Mouse (Mus musculus) activated CD4-positive, CD25-positive, alpha-beta regulatory T cell, adult 4 months (primary cell): ENCODE results near the gene Tmem80. TPM values are rescaled to one million over a fixed set of nuclear protein-coding genes. Genes with fewer than 3 reads are reported as not detected.

Source experiments
- ATAC-seq: one replicate; pipeline ENCODE4 v1.8.0; 2017
- polyA plus RNA-seq, 2 experiments: library from polyadenylated mRNA; unstranded; fragments of 100-300 nt; shearing (Covaris generic); gene quantifications; one replicate each; pipeline ENCODE4 v1.2.1; 2017

Gene Tmem80
- polyA plus RNA-seq, 2 experiments from 2014 or later: 30.4 to 31.2 TPM

- ATAC-seq: peak; percentile 75
Observed at GRCm38 (mm10) chr7:141363106-141363751, 35.7 kb downstream of the Tmem80 start.

- no peak for ATAC-seq
Observed at GRCm38 (mm10) chr7:141363752-141364125, 36.2 kb downstream of the Tmem80 start.

GRCm38 (mm10) chr7:141364349-141365048, 37.0 kb downstream of the Tmem80 start:
- ATAC-seq: no peak

GRCm38 (mm10) chr7:141365049-141365445, 37.5 kb downstream of the Tmem80 start:
- no peak for ATAC-seq

- no peak for ATAC-seq
Observed at GRCm38 (mm10) chr7:141367358-141367757, 39.8 kb downstream of the Tmem80 start.

- peak; percentile 88 for ATAC-seq
Observed at GRCm38 (mm10) chr7:141369918-141370317, 42.4 kb downstream of the Tmem80 start.

GRCm38 (mm10) chr7:141371942-141372595, 44.5 kb downstream of the Tmem80 start:
- ATAC-seq: no peak

GRCm38 (mm10) chr7:141373611-141374010, 46.1 kb downstream of the Tmem80 start:
- ATAC-seq: no peak

- ATAC-seq: no peak
Observed at GRCm38 (mm10) chr7:141374399-141374798, 46.9 kb downstream of the Tmem80 start.

GRCm38 (mm10) chr7:141379584-141379983, 52.0 kb downstream of the Tmem80 start:
- ATAC-seq: no peak

GRCm38 (mm10) chr7:141381068-141381835, 53.7 kb downstream of the Tmem80 start:
- ATAC-seq: no peak

Other genes starting within 250 kb of the Tmem80 start
- gene Pkp3, start 249.5 kb upstream of the Tmem80 start, polyA plus RNA-seq: 100 to 1,000 TPM; 365 to 380 TPM
- gene Sigirr, start 227.2 kb upstream of the Tmem80 start, polyA plus RNA-seq: 100 to 1,000 TPM; 163 to 179 TPM
- not detected for gene Ano9, start 209.9 kb upstream of the Tmem80 start, polyA plus RNA-seq
- gene Ptdss2, start 205.4 kb upstream of the Tmem80 start, polyA plus RNA-seq: 1 to 10 TPM; 5.2 to 5.3 TPM
- 100 to 1,000 TPM; 117 to 127 TPM for gene Rnh1, start 154.9 kb upstream of the Tmem80 start, polyA plus RNA-seq
- gene Hras, start 133.7 kb upstream of the Tmem80 start, polyA plus RNA-seq: 1 to 10 TPM; 1.7 to 4.7 TPM
- 1 to 10 TPM; 1.4 to 1.9 TPM for gene Lrrc56, start 133.6 kb upstream of the Tmem80 start, polyA plus RNA-seq
- gene Lmntd2, start 113.7 kb upstream of the Tmem80 start, polyA plus RNA-seq: 1 to 10 TPM; 5.6 to 5.9 TPM
- 10 to 100 TPM in 1 of 2 experiments, 1 to 10 TPM in 1; 8.3 to 14.2 TPM for gene Rassf7, start 111.9 kb upstream of the Tmem80 start, polyA plus RNA-seq
- gene Phrf1, start 99.0 kb upstream of the Tmem80 start, polyA plus RNA-seq: 10 to 100 TPM; 51.4 to 60.8 TPM
- 100 to 1,000 TPM in 1 of 2 experiments, 10 to 100 TPM in 1; 92.0 to 108 TPM for gene Irf7, start 61.3 kb upstream of the Tmem80 start, polyA plus RNA-seq
- not detected for gene Cdhr5, start 51.0 kb upstream of the Tmem80 start, polyA plus RNA-seq
- gene Sct, start 48.6 kb upstream of the Tmem80 start, polyA plus RNA-seq: not detected
- not detected for gene Drd4, start 35.7 kb upstream of the Tmem80 start, polyA plus RNA-seq
- gene Deaf1, start within 50 bp of the Tmem80 start, polyA plus RNA-seq: 10 to 100 TPM; 17.1 to 22.5 TPM
- gene Eps8l2, start 11.1 kb downstream of the Tmem80 start, polyA plus RNA-seq: not detected
- 100 to 1,000 TPM; 422 to 471 TPM for gene Taldo1, start 64.5 kb downstream of the Tmem80 start, polyA plus RNA-seq
- 10 to 100 TPM; 82.1 to 97.0 TPM for gene Gatd1, start 86.4 kb downstream of the Tmem80 start, polyA plus RNA-seq
- gene Cend1, start 101.8 kb downstream of the Tmem80 start, polyA plus RNA-seq: not detected
- gene Slc25a22, start 110.2 kb downstream of the Tmem80 start, polyA plus RNA-seq: 10 to 100 TPM; 26.8 to 51.1 TPM
- 10 to 100 TPM in 1 of 2 experiments, 1 to 10 TPM in 1; 5.3 to 12.7 TPM for gene Pidd1, start 116.3 kb downstream of the Tmem80 start, polyA plus RNA-seq
- 1,000 to 10,000 TPM; 3,324 to 3,604 TPM for gene Rplp2, start 119.6 kb downstream of the Tmem80 start, polyA plus RNA-seq
- 10 to 100 TPM; 58.2 to 70.2 TPM for gene Pnpla2, start 127.5 kb downstream of the Tmem80 start, polyA plus RNA-seq
- not detected for gene Cracr2b, start 133.4 kb downstream of the Tmem80 start, polyA plus RNA-seq
- gene Cd151, start 139.7 kb downstream of the Tmem80 start, polyA plus RNA-seq: 1 to 10 TPM; 8.3 to 8.7 TPM
- 10 to 100 TPM; 22.3 to 22.6 TPM for gene Polr2l, start 147.4 kb downstream of the Tmem80 start, polyA plus RNA-seq
- 1 to 10 TPM; 1.5 to 2.7 TPM for gene Tspan4, start 147.5 kb downstream of the Tmem80 start, polyA plus RNA-seq
- 10 to 100 TPM; 14.2 to 14.4 TPM for gene Chid1, start 212.1 kb downstream of the Tmem80 start, polyA plus RNA-seq
- gene Ap2a2, start 234.4 kb downstream of the Tmem80 start, polyA plus RNA-seq: 10 to 100 TPM; 13.4 to 15.5 TPM